Mouse (Mus musculus): ENCODE results near the gene Ctnnd2.

The Ctnnd2 gene

GRCm38 (mm10) chr15:30992357-30992756 is 820.0 kb downstream of the Ctnnd2 start:
- DNase-seq (ENCODE audit: low spot score), result no peak

DNA sequence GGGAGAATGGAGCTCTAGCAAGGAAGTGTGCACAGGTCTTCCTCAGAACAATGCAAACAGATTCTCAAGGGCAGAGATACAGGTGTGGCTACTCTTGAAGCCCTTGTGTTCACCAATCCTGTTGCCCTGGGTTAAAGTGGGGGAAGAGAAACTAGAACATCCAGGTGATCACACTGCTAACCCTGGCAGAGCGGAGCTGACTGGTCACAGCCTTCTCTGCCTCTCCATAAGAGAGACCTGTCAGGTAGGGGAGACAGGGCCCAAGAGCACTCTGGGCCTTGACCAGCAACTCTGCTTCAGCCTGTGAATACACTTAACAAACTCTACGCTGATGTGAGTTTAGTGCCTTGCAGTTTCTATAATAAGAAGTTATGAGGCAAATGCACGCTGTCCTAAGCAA is 820.5 kb downstream of the Ctnnd2 start:
- no peak for DNase-seq (ENCODE audit: low spot score)

- no peak for DNase-seq (ENCODE audit: low spot score)
These were observed 823.0 kb downstream of the Ctnnd2 start for GRCm38 (mm10) chr15:30995346-30995745.

DNA sequence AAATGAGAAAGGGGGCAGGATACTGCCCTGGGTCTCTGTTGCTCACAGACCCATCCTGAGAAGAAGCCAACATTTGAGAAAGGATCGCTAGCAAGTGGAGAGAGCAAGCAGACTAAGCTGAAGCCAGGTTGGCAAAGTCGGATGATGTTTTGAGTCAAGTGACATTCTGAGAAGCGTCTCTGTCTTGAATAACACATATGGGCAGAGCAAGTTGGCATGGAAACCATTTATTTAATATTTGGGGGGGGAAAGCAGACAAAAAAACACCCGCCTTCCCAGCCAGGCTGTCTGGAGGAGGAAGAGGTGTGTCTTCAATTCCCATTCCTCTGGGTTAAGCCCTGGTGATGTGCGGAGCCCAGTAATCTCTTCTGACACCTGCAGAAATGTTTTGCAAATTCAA is 832.1 kb downstream of the Ctnnd2 start:
- DNase-seq (ENCODE audit: low spot score), result no peak

- no peak for DNase-seq (ENCODE audit: low spot score)
These were observed 832.6 kb downstream of the Ctnnd2 start for GRCm38 (mm10) chr15:31004976-31005375.

- DNase-seq (ENCODE audit: low spot score), result no peak
These were observed 833.8 kb downstream of the Ctnnd2 start for GRCm38 (mm10) chr15:31006050-31006824.

DNA sequence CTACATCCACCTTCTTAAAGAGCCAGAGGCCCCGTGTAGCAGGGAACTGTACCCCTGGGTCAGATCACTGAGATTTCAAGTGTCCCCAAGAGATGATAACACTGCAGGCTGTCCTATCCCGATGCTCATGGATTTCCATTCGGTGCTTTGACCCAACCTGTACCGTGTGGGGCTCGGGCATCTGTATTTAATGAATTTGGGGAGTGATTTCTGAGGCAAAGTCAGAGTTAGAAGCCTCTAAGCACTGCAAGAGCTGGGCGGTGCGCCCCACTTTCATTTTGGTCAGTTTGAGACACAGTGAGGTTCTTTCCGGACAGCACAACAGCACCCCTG is 834.4 kb downstream of the Ctnnd2 start:
- no peak for DNase-seq (ENCODE audit: low spot score)

DNA sequence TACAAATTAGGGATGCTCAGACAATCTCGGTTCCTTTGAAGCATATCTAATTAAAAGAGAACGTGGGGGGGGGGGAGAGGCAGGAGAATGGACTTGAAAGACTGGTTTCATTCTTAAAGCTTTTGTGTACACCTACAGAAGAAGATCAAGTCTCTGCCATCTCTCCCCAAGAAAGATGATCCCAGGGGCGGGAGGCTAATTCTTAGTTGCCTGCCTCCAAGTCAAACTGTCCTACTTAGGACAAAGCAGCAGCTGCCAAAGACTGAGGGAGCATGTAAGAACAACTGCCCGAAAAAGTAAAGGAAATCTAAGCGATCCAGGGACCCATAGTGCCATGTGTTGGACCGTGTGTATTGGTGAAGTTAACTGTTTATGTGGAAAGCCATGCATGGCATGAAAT is 836.2 kb downstream of the Ctnnd2 start:
- DNase-seq (ENCODE audit: low spot score), result no peak

DNA sequence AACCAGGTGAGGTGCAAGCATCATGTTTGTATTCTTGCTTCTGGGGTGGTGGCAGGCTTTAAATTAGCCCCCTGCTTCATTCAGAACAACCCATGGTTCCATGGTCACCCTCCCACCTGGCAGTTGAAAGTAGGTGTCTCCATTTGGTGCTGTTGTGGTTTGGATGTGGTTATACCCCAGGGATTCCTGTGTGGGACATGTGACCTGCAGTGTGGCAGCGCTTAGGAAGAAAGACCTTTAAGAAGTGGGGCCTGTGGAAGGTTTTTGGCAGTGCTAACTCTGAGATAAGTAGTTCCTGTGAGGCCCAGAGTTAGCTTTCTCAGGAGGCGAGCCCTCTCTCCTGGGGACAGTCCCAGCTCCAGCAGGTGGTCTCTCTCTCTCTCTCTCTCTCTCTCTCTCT is 848.4 kb downstream of the Ctnnd2 start:
- DNase-seq (ENCODE audit: low spot score), result no peak

- DNase-seq (ENCODE audit: low spot score), result no peak
These were observed 849.6 kb downstream of the Ctnnd2 start for GRCm38 (mm10) chr15:31022012-31022411.

DNA sequence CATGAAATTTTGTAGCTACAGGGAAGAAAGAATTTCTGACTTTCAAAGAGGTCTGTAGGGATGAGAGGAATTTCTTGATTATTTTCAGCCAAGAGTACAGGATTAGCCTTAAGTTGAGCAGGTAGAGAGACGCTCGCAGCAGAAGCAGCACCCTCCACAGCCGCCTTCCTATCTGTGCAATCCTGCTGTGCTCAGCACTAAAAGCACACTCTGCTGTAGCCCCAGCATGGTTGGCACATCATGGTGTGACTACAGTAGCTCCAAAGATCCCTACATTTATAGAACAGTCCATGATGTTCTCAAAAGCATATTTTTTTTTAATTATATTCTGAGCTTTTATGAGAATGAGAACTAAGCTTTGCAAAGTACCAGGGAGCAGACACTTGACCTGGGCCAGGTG is 850.1 kb downstream of the Ctnnd2 start:
- DNase-seq (ENCODE audit: low spot score), result no peak

GRCm38 (mm10) chr15:31023766-31024165 is 851.4 kb downstream of the Ctnnd2 start:
- DNase-seq (ENCODE audit: low spot score), result no peak

DNA sequence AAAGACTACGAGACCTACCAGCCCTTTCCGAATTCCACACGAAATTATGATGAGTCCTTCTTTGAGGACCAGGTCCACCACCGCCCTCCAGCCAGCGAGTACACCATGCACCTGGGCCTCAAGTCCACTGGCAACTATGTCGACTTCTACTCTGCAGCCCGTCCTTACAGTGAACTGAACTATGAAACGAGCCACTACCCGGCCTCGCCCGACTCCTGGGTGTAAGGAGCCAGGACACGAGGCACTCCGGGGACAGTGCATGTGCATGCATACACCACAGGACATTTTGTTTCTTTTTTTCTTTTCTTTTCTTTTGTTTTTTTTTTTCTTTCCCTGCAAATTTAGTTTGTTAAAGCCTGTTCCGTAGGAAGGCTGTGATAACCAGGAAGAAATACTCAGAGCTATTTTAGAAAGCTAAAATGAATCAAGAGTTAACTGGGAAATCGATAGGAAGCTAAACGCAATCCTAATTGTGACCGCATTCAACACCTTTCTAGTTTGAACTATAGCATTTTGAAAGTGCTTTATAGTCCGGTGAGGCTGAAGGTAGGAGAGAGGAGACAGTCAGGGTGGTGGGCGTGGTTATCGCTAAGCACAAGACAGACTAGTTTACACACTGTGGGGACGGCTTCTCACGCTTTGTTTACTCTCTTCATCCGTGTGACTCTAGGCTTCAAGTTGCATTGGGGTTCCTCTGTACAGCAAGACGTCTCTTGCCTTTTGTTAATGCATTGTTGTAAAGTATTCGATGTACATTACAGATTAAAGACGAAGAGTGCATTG is 855.2 kb downstream of the Ctnnd2 start:
- DNase-seq (ENCODE audit: low spot score), result peak; percentile 7

- DNase-seq (ENCODE audit: low spot score), result no peak
These were observed 872.6 kb downstream of the Ctnnd2 start for GRCm38 (mm10) chr15:31044983-31045382.

DNA sequence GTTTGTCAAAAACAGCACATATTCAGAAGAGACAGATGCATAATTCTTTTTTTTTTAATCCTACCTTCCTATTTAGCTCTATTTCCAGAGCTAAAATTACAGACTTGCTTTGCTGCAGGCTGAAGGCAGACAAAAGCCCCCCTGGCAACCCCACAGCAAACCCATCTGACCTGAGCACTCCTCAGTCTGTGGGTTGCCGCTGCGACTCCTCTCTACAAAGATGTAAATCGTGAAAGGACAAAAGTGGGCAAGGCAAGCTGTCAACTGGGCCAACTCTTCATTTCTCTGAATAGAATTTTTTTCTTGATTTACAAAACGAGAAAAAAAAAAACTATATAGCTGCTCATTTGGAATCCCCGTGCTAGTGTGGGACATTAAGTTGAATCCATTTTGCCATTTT is 879.1 kb downstream of the Ctnnd2 start:
- no peak for DNase-seq (ENCODE audit: low spot score)

DNA sequence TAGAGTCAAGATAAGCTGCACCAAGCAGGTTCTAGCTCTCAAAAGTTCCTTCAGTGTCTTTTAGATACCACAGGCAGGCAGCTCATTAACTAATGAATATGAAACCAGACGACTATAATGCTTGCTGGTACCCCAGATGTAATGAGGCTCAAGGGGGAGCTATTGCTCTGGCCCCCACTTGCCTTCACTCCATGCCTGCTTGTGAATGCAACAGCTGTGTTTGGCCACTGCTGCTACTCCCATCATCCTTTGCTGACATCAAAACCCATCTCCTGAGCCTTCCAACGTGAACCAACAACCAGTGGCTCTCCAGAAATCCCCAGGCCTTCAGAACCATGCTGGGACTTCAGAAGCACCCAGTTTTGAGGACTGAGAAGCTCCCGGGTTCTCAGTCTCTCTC is 883.8 kb downstream of the Ctnnd2 start:
- no peak for DNase-seq (ENCODE audit: low spot score)

GRCm38 (mm10) chr15:31058315-31058714 is 885.9 kb downstream of the Ctnnd2 start:
- no peak for DNase-seq (ENCODE audit: low spot score)

DNA sequence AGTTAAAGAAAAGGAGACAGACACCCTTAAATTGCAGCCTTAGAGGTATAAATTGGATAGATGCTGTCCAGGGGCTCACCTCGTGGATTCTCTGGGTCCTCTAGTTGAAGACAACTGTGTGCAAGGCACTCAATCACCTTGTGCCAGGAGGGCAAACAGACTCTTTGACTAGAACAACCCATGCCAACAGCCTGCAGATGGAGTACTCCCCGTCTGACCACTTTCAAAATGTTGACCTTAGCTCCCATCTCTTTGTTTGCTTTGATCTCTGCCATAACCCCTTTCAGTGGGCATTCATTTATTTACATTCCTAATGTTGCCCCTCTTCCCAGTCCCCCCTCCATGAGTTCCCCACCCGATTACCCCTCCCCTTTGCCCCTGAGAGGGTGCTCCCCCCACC is 891.3 kb downstream of the Ctnnd2 start:
- no peak for DNase-seq (ENCODE audit: low spot score)

- DNase-seq (ENCODE audit: low spot score), result no peak
These were observed 895.7 kb downstream of the Ctnnd2 start for GRCm38 (mm10) chr15:31068127-31068526.

GRCm38 (mm10) chr15:31070311-31070710 is 897.9 kb downstream of the Ctnnd2 start:
- no peak for DNase-seq (ENCODE audit: low spot score)

Measured in urinary bladder, postnatal 14 days (tissue).